Mouse (Mus musculus) megakaryocyte progenitor cell, adult 5-6 weeks (primary cell): Measurements from ENCODE around the gene Traf3ip2. TPM values are rescaled to one million over a fixed set of nuclear protein-coding genes. Genes with fewer than 3 reads are reported as not detected.

Source experiments
- ATAC-seq: replicated peaks from 2 replicates; pipeline ENCODE4 v1.8.0; 2016; ENCODE audit warnings: mild to moderate bottlenecking, moderate TSS enrichment, inconsistent platforms; ENCODE audit not compliant: poor library complexity
- total RNA-seq, 2 experiments: library from RNA; stranded (forward) in 1 of 2; stranded (reverse) in 1 of 2; fragments of 157-497, 149-512 nt in 1 of 2; fragments of 200-1000 nt in 1 of 2; gene quantifications; 2 replicates each; pipeline versions ENCODE4 v1.2.3 to v1.2.4; 2015 to 2017

The Traf3ip2 gene
- total RNA-seq (2015): 11.2 and 11.6 TPM in 2 replicates
- total RNA-seq (2017): 1.5 and 4.3 TPM in 2 replicates

DNA sequence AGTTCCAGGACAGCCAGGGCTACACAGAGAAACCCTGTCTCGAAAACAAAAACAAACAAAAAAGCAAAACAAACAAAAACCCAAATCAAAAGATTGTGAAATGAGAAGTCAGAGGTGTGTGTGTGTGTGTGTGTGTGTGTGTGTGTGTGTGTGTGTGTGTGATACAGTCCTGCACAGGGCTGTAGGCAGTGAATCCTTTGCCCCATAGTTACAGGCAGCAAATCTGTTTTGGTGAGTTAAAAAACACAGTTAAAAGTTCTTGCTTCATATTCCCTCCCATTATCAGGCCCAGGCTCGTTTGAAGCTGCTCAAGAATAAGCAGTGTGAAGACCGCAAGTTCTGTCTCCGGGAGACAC is at the start of gene Traf3ip2:
Gene Traf3ip2, plus strand, starts transcription at position 302 of the 356 bp plus-strand sequence.
- no peak for ATAC-seq

DNA sequence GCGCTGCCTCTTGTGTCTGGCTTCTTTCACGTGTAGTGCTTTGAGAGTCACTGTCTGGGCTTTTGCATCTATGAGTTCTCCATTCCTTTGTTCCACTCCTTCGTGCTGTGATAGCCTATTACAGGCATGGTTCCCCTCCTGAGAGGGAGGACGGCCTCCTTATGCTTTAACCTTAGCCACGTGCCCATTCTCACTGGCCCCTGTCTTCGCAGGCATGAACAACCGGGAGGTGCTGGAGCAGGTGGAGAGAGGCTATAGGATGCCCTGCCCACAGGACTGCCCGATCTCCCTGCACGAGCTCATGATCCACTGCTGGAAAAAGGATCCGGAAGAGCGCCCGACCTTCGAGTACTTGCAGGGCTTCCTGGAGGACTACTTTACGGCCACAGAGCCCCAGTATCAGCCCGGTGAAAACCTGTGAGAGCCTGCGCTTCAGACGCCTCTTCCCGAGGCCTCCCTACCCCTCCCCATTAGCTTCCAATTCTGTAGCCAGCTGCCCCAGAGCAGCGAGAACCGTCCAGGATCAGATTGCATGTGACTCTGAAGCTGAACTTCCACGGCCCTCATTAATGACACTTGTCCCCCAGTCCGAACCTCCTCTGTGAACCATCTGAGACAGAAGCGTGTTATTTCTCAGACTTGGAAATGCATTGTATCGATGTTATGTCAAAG is 49.0 kb upstream of the Traf3ip2 start:
- no peak for ATAC-seq

- no peak for ATAC-seq
Observed at GRCm38 (mm10) chr10:39566901-39567300, 45.8 kb upstream of the Traf3ip2 start.

DNA sequence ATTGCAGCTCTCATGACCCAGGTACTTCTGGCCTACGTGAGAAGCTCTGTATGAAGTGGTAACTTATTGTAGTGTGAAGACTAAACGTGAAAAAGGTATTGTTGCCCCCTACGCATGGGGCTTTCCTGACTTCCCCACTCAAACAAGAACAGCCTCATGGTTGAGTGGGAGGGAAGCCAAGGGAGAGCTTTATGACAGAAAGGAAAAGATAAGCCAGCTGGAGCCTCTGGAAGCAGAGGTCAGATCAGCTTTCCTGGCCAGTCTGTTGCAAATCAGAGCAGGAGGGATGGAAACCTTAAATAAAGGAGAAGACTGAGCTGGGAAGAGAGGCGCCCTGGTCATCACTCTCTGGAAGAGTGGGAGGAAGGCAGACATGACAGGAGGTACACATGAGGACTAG is 43.7 kb upstream of the Traf3ip2 start:
- ATAC-seq: no peak

DNA sequence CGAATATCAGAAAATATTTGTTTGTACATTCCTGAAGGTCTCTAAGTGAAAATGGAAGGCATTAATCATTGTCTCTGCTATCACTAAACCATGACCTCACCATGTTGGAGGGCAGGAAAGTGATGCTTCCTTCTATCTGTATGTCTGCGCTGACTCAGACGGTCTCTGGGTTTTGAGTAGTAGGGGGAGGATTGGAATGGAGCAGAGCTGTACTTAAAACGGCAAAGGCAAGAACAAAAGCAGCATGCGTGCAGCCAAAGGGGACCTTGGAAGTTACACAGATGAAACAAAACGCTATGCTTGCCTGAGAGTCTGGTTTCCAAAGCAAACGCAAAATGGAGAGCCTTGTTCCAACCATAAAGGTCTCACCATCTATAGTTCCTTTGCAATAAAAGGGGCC is 41.7 kb upstream of the Traf3ip2 start:
- no peak for ATAC-seq

- no peak for ATAC-seq
Observed at GRCm38 (mm10) chr10:39572050-39572671, 40.6 kb upstream of the Traf3ip2 start.

GRCm38 (mm10) chr10:39572672-39573051 is 40.1 kb upstream of the Traf3ip2 start:
- peak; percentile 61 for ATAC-seq

DNA sequence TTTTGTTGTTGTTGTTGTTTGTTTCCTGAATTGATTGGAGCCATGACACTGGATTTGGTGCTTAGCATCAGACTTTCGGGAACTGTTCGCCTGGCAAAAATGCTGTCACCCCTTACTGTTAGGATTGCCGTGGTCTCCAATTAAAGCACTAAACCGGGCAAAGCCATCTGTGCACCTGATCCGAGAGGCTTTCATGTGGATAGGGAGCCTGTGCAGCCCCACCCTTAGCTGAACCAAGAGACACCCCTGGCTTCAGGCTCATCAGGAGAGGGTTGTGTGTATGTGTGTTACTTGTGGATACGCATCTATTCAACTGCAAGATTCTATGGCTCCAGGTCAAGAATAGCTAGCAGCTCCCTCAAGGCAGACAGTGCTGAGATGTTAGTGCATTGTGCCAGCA is 36.3 kb upstream of the Traf3ip2 start:
- ATAC-seq: no peak

- no peak for ATAC-seq
Observed at GRCm38 (mm10) chr10:39580477-39580876, 32.3 kb upstream of the Traf3ip2 start.

- ATAC-seq: 0 out of 2 replicates have a peak, but pooled peaks have one; percentile 44
Observed at GRCm38 (mm10) chr10:39582385-39582784, 30.3 kb upstream of the Traf3ip2 start.

GRCm38 (mm10) chr10:39583718-39584117 is 29.0 kb upstream of the Traf3ip2 start:
- ATAC-seq: no peak

DNA sequence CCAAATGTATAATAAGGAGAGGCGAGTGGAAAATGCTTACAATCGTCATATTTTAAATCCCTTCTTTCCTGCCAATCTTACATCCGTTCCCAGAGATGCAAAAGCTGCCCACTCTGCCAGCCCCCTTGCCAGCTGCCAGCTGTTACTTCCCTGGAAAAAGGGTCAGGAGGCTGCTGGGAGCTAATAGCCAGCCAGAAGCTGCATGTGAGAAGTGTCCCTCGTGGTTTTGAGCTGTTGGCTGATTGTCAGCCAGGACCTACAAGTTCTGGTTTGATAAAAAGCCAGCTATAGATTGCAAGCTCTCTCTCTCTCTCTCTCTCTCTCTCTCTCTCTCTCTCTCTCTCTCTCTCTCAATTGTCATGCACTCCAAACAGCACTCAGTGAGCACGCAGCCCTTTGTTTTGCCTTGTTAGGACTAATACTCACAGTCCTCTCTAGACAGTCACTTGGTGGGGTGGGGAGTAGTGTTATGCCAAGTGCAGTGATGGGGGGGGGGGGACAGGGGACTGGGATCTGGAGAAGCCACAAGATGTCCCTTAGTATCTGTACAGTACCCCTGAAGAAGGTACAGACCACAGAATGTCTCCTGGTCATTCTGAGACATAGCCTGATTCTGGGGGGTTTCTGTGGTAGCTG is 25.3 kb upstream of the Traf3ip2 start:
- no peak for ATAC-seq

DNA sequence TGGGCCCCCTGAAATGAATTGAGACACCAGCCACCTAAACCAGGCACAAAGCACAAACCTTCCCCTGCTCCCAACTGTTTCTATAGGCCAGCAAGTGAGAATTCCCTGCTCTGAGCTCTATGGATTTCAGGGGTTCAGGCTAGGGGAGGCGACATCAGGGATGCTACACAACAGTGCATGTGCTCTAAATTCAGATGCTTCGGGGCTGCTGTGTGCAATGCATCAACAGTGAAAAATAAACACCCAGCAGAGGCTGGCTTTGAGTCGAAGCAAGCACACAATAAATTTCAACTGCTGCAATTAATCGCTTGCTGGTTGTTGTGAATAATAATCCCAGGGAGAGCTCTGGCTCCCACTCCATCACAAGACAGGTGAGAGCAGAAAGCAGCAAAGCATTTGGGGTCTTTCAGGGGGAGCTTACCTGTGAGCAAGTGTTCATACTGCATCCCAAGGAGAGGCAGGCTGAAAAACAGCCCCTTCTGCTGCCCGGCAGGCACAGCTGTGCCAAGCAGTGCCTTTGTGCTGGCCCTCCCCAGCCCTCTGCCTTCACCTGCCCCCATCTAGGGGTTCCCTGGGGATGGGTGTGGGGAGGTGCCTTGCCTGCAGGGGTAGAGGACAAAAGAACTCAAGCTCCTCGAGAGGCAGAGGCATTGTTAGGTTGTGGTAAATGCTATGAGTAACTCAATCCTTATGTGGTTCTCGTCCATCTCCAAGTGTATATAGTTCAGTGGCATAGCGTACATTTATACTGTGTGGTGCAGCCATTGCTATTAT is 24.6 kb upstream of the Traf3ip2 start:
- ATAC-seq: no peak

DNA sequence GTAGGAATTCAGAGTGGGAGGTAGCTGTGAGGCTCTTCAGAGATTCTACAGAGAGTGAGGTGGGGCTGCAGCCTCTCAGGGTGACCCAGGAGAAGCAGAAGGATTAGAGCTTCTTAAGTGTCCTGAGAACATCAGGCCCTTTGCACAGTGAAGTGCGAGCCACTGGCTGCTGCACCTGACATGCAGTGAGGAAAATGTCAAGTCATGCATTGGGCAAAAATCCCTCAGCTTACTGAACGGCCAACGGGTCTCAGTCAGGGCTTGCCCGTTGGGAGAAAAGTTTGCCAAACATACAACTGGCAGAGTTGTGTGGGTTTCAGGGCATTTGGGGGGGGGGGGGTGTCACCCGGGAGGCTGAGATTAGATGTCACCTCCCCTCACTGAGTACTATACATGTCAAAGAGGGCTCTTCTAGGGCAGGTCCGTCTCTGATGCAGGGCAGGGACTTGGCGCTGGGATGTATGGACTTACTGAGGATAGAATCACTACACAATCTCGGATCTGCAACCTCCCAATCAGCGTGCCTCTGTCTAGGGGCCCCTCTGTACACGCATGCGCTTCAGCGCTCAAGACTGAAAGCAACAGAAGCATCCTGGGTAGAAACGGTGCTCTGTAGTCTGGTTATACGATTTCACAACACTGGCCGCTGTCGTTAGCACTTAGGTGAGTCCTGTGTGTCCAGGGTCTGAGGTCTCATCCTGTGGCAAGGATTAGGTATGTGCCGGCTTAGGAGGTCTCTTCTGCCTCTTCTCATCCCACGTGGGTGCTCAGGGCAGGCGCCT is 22.8 kb upstream of the Traf3ip2 start:
- ATAC-seq: peak; percentile 68

DNA sequence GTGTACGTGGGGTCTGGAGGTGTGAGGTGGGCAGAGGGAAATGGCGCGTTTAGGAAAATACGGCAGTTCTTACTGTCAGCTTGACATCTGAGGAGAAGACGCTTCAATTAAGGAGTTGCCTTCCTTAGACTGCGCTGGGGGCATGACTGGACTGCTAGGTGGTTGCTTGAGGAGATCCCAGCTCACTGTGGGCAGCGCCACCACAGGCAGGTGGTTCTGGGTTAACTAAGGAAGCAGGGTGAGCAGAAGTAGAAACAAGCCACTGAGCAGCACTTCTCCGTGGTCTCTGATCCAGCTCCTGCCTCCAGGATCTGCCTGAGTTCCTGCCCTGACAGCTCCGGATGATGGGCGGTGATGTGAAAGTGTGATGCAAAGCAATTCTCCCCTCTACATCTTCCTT is 22.1 kb upstream of the Traf3ip2 start:
- ATAC-seq: peak; percentile 38

GRCm38 (mm10) chr10:39592501-39592900 is 20.2 kb upstream of the Traf3ip2 start:
- ATAC-seq: no peak

DNA sequence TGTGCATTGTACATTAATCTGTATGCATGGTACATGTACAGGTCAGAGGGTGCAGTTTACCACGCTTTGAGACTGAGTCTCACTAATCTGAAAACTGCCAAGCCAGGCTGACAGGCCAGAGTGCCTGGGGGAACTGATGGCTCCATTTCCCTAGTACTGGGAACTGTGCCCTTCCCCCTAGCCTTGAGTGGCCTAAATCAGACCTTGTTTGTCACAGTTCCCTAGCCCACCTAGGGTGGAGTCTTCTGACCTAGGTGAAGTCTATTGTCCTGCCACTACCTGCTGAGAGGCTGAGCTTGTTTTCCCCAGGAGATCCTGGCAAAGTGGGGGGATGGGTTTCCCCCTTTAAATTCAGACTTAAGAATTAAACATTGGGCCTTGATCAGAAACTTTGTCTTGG is 18.0 kb upstream of the Traf3ip2 start:
- ATAC-seq: no peak

- ATAC-seq: peak; percentile 70
Observed at GRCm38 (mm10) chr10:39595862-39596261, 16.9 kb upstream of the Traf3ip2 start.

DNA sequence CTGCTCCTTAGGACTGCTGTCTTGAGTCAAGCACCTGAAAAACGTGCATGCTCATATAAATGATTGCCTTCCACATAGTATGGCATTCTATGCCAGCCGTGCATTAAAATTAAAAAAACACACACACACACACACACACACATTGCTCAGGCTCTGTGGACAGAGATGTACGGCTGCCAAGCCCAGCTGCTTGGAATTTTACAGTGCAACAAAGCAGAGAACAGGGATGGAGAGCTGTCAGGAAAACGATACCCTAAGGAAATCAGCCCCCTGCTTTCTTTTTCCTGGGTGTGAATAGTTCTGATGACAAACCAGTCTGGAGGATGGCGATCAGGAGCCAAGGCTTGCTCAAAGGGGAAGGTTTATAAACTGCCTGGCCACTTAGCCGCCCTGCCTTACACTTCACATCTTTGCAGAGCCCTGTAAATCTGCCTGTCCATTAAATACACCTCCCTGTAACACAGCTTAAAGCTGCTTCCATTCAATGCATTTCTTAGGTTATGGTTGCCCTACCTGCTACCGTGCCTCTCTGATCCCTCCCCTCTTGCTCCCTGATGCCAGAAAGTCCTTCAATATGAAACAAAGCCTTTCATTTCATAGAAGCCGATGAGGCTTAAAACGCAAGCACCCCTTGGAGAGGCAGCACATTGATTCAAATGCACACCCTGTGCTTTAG is 15.5 kb upstream of the Traf3ip2 start:
- ATAC-seq: no peak

- ATAC-seq: no peak
Observed at GRCm38 (mm10) chr10:39597792-39598183, 14.9 kb upstream of the Traf3ip2 start.
